Mouse (Mus musculus) cerebellum, postnatal 14 days (tissue): ENCODE data around the gene Tpsb2.

ENCODE experiments used
- DNase-seq, 2 experiments: peaks; one replicate each; pipeline ENCODE4 v3.0.0; 2021; ENCODE audit warnings: mixed read lengths in 2 of 2

The Tpsb2 gene

GRCm38 (mm10) chr17:25366005-25366404 lies at the start of gene Tpsb2:
Gene Tpsb2 (plus strand): TSS chr17:25366305.
- no peak for DNase-seq

- no peak for DNase-seq
These were observed 47.8 kb upstream of the Tpsb2 start, which contains the start of gene Prss29 for GRCm38 (mm10) chr17:25318354-25318753. Gene Prss29 (plus strand): TSS chr17:25318654.

- no peak for DNase-seq
These were observed 45.3 kb upstream of the Tpsb2 start for GRCm38 (mm10) chr17:25320819-25321218.

GRCm38 (mm10) chr17:25322930-25323329 lies 43.2 kb upstream of the Tpsb2 start:
- DNase-seq, result no peak

GRCm38 (mm10) chr17:25332321-25332720 lies 33.8 kb upstream of the Tpsb2 start:
- DNase-seq, result no peak

GRCm38 (mm10) chr17:25333943-25334342 lies 32.2 kb upstream of the Tpsb2 start:
- DNase-seq, result peak; percentile 77 to 89

- no peak for DNase-seq
These were observed 27.9 kb upstream of the Tpsb2 start for GRCm38 (mm10) chr17:25338218-25338617.

GRCm38 (mm10) chr17:25340003-25340402 lies 26.1 kb upstream of the Tpsb2 start:
- DNase-seq, result no peak

- DNase-seq, result no peak
These were observed 24.6 kb upstream of the Tpsb2 start for GRCm38 (mm10) chr17:25341490-25341889.

GRCm38 (mm10) chr17:25345462-25345861 lies 20.6 kb upstream of the Tpsb2 start, which contains the start of gene Tpsab1:
Gene Tpsab1 (minus strand): TSS chr17:25345562.
- DNase-seq, result no peak

- DNase-seq, result peak; percentile 33 to 50
These were observed 4.8 kb upstream of the Tpsb2 start for GRCm38 (mm10) chr17:25361291-25361690.

- peak; percentile 53 to 73 for DNase-seq
These were observed 2.4 kb upstream of the Tpsb2 start for GRCm38 (mm10) chr17:25363726-25364125.

- DNase-seq, result no peak
These were observed 2.9 kb downstream of the Tpsb2 start, which contains the start of gene Tpsg1 for GRCm38 (mm10) chr17:25368973-25369372. Gene Tpsg1 (plus strand): TSS chr17:25369273.

- no peak for DNase-seq
These were observed 6.4 kb downstream of the Tpsb2 start for GRCm38 (mm10) chr17:25372491-25372890.

- peak; percentile 19 to 48 for DNase-seq
These were observed 7.9 kb downstream of the Tpsb2 start for GRCm38 (mm10) chr17:25374011-25374410.

- no peak for DNase-seq
These were observed 28.4 kb downstream of the Tpsb2 start for GRCm38 (mm10) chr17:25394526-25394925.

GRCm38 (mm10) chr17:25397804-25398519 lies 31.9 kb downstream of the Tpsb2 start:
- peak; percentile 91 to 93 for DNase-seq

GRCm38 (mm10) chr17:25398520-25398838 lies 32.4 kb downstream of the Tpsb2 start:
- no peak for DNase-seq

GRCm38 (mm10) chr17:25400443-25400842 lies 34.3 kb downstream of the Tpsb2 start:
- DNase-seq, result no peak

- DNase-seq, result no peak
These were observed 35.4 kb downstream of the Tpsb2 start for GRCm38 (mm10) chr17:25401491-25401890.

- no peak for DNase-seq
These were observed 36.1 kb downstream of the Tpsb2 start for GRCm38 (mm10) chr17:25402224-25402623.

- DNase-seq, result no peak
These were observed 38.1 kb downstream of the Tpsb2 start for GRCm38 (mm10) chr17:25404190-25404589.

- no peak for DNase-seq
These were observed 39.3 kb downstream of the Tpsb2 start for GRCm38 (mm10) chr17:25405224-25405895.

- peak in 1 of 2 experiments; percentile 47 for DNase-seq
These were observed 39.9 kb downstream of the Tpsb2 start for GRCm38 (mm10) chr17:25406011-25406441.
